ENCODE assay signal across 8 mouse cellular contexts in the genomic region with DNA sequence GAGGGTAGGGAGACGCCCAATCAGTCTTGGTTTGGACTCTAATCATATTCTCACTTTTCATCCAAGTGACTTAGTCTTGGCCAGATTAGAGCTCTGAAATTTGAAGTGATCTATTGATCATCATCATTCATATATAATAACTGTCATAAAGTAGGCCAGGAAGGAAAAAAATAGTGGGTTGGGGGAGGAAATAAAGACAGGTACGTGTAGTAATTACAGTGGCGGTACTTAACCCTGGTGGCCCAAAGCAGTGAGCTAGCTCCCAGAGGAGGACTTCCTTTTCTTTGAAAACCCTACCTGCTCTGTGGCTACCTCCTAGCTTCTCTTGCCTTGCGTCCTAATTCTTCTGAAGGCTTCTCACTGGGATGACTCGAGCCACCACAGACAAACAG. TPM values are rescaled to one million over a fixed set of nuclear protein-coding genes. Genes with fewer than 3 reads are reported as not detected.
DNase-seq lines count a peak whose midpoint lies in the region; ATAC-seq and TF ChIP-seq lines count a peak whose summit lies in the region.

No protein-coding gene starts in this region.

- peak overlapping the region; percentile 97 for H3K27ac ChIP-seq in kidney, embryonic 16.5 days (ENCODE audit: low read length)
- peak overlapping the region; percentile 82; the same call in 1 of the 2 replicates for H3K27ac ChIP-seq in hindbrain, embryonic 12.5 days
- no peak overlapping the region for H3K27ac ChIP-seq in midbrain, embryonic 13.5 days

- no peaks in the 10 kb centered on the region for H3K9me3 ChIP-seq in kidney, embryonic 16.5 days (ENCODE audit: low read length)
- H3K9me3 ChIP-seq in hindbrain, embryonic 12.5 days (replicated peaks): no peaks in the 10 kb centered on the region
- H3K9me3 ChIP-seq in midbrain, embryonic 13.5 days: no peaks in the 10 kb centered on the region

- peaks cover 15% of the 10 kb centered on the region for H3K36me3 ChIP-seq in kidney, embryonic 16.5 days (ENCODE audit: insufficient read depth, low read length)
- H3K36me3 ChIP-seq in hindbrain, embryonic 12.5 days: peaks cover 10% of the 10 kb centered on the region
- peaks cover 13% of the 10 kb centered on the region for H3K36me3 ChIP-seq in midbrain, embryonic 13.5 days

- no peak for DNase-seq in kidney, adult 18-20 months
- DNase-seq in brain, embryonic 14.5 days (ENCODE audit: low read depth): peak; percentile 3
- no peak for DNase-seq in urinary bladder, postnatal 10 days (ENCODE audit: low spot score)
- DNase-seq in gastrocnemius, postnatal 36 days: no peak
- DNase-seq in right cerebral cortex, adult 2 months (ENCODE audit: low spot score in 2 of 2): no peak

- 5% methylated on average over 5 of the region's 5 CpGs for WGBS in kidney, embryonic 16.5 days
- 6% methylated on average over 5 of the region's 5 CpGs for WGBS in hindbrain, embryonic 12.5 days
- WGBS in midbrain, embryonic 13.5 days: 6% methylated on average over 5 of the region's 5 CpGs

- no peaks in the 10 kb centered on the region for H3K27me3 ChIP-seq in kidney, embryonic 16.5 days (ENCODE audit: insufficient read depth, low read length)
- H3K27me3 ChIP-seq in hindbrain, embryonic 12.5 days: no peaks in the 10 kb centered on the region
- no peaks in the 10 kb centered on the region for H3K27me3 ChIP-seq in midbrain, embryonic 13.5 days

- ATAC-seq in kidney, embryonic 16.5 days (ENCODE audit: low FRiP score, low TSS enrichment): no peak
- no peak for ATAC-seq in hindbrain, embryonic 12.5 days (ENCODE audit: low FRiP score)
- no peak for ATAC-seq in midbrain, embryonic 13.5 days

- TF ChIP-seq POLR2A in brain, embryonic 14.5 days (IDR thresholded peaks at IDR 0.05; ENCODE audit: borderline replicate concordance, extremely low read depth, insufficient read depth, insufficient read length, poor library complexity, severe bottlenecking): no peak

- TF ChIP-seq CTCF in brain, embryonic 14.5 days (IDR thresholded peaks at IDR 0.05; ENCODE audit: borderline replicate concordance, extremely low read depth, insufficient read depth, insufficient read length): no peak

- intact Hi-C loops in gastrocnemius, postnatal 36 days (cut with DNase I): loop anchor here (1.0 kb wide), 1 partner anchor 20 kb away; the partner anchor contains the start of gene Rpf1

- peak overlapping the region; percentile 95 for H3K4me3 ChIP-seq in kidney, embryonic 16.5 days (ENCODE audit: low read length)
- peak overlapping the region; percentile 72 for H3K4me3 ChIP-seq in hindbrain, embryonic 12.5 days
- peak overlapping the region; percentile 80 for H3K4me3 ChIP-seq in midbrain, embryonic 13.5 days (replicated peaks)

- peak overlapping the region; percentile 84 for H3K4me2 ChIP-seq in kidney, embryonic 16.5 days (replicated peaks; ENCODE audit: low read depth, low read length)
- peak overlapping the region; percentile 66 for H3K4me2 ChIP-seq in hindbrain, embryonic 12.5 days (replicated peaks)
- peak overlapping the region; percentile 66 for H3K4me2 ChIP-seq in midbrain, embryonic 13.5 days (replicated peaks)

- H3K9ac ChIP-seq in kidney, embryonic 16.5 days (replicated peaks; ENCODE audit: low read length): peak overlapping the region; percentile 98
- H3K9ac ChIP-seq in hindbrain, embryonic 12.5 days: peak overlapping the region; percentile 85
- peak overlapping the region; percentile 82 for H3K9ac ChIP-seq in midbrain, embryonic 13.5 days (replicated peaks)

- peaks cover 27% of the 10 kb centered on the region for H3K4me1 ChIP-seq in kidney, embryonic 16.5 days (ENCODE audit: insufficient read depth, low read length)
- H3K4me1 ChIP-seq in hindbrain, embryonic 12.5 days: peaks cover 18% of the 10 kb centered on the region
- peaks cover 25% of the 10 kb centered on the region for H3K4me1 ChIP-seq in midbrain, embryonic 13.5 days (replicated peaks)

RNA-seq across cellular contexts. Expression of gene Gng5, which starts 1.2 kb away (rescaled TPM):
- polyA plus RNA-seq in kidney, embryonic 16.5 days (2015; fragmentation: Nextera tagmentation; extraction: Ambion mirVana): 865 and 917 TPM in 2 replicates
- 157 and 185 TPM in 2 replicates for polyA plus RNA-seq in brain, embryonic 14.5 days (2012; rRNA removed)
- polyA plus RNA-seq in hindbrain, embryonic 12.5 days (2016; fragmentation: Nextera tagmentation; extraction: Ambion mirVana): 727 and 828 TPM in 2 replicates
- polyA plus RNA-seq in midbrain, embryonic 13.5 days (2015; fragmentation: Nextera tagmentation; extraction: Ambion mirVana): 606 and 609 TPM in 2 replicates
- total RNA-seq in gastrocnemius, postnatal 36 days (2021): 100 to 1,000 TPM; 372 to 423 TPM

RNA-seq across cellular contexts. Expression of gene Spata1, which starts 1.3 kb away (rescaled TPM):
- polyA plus RNA-seq in kidney, embryonic 16.5 days (2015; fragmentation: Nextera tagmentation; extraction: Ambion mirVana): 5.1 and 6.4 TPM in 2 replicates
- polyA plus RNA-seq in brain, embryonic 14.5 days (2012; rRNA removed): 6.7 and 8.6 TPM in 2 replicates
- polyA plus RNA-seq in hindbrain, embryonic 12.5 days (2016; fragmentation: Nextera tagmentation; extraction: Ambion mirVana): 6.8 and 8.7 TPM in 2 replicates
- 5.5 and 5.8 TPM in 2 replicates for polyA plus RNA-seq in midbrain, embryonic 13.5 days (2015; fragmentation: Nextera tagmentation; extraction: Ambion mirVana)
- 1 to 10 TPM; 3.4 to 4.9 TPM for total RNA-seq in gastrocnemius, postnatal 36 days (2021)

RNA-seq across cellular contexts. Expression of gene Rpf1, which starts 20.4 kb away (rescaled TPM):
- polyA plus RNA-seq in kidney, embryonic 16.5 days (2015; fragmentation: Nextera tagmentation; extraction: Ambion mirVana): 56.8 and 59.5 TPM in 2 replicates
- polyA plus RNA-seq in brain, embryonic 14.5 days (2012; rRNA removed): 33.3 and 38.0 TPM in 2 replicates
- polyA plus RNA-seq in hindbrain, embryonic 12.5 days (2016; fragmentation: Nextera tagmentation; extraction: Ambion mirVana): 55.3 and 61.5 TPM in 2 replicates
- 52.4 and 55.6 TPM in 2 replicates for polyA plus RNA-seq in midbrain, embryonic 13.5 days (2015; fragmentation: Nextera tagmentation; extraction: Ambion mirVana)
- total RNA-seq in gastrocnemius, postnatal 36 days (2021): 10 to 100 TPM in 1 of 2 experiments, 1 to 10 TPM in 1; 8.4 to 11.8 TPM

RNA-seq across cellular contexts. Expression of gene Ctbs, which starts 51.2 kb away (rescaled TPM):
- 14.0 and 17.4 TPM in 2 replicates for polyA plus RNA-seq in kidney, embryonic 16.5 days (2015; fragmentation: Nextera tagmentation; extraction: Ambion mirVana)
- 1.8 and 2.4 TPM in 2 replicates for polyA plus RNA-seq in brain, embryonic 14.5 days (2012; rRNA removed)
- 6.9 and 7.5 TPM in 2 replicates for polyA plus RNA-seq in hindbrain, embryonic 12.5 days (2016; fragmentation: Nextera tagmentation; extraction: Ambion mirVana)
- polyA plus RNA-seq in midbrain, embryonic 13.5 days (2015; fragmentation: Nextera tagmentation; extraction: Ambion mirVana): 4.2 and 4.6 TPM in 2 replicates
- total RNA-seq in gastrocnemius, postnatal 36 days (2021): 1 to 10 TPM; 4.0 to 5.7 TPM
